Mouse (Mus musculus) liver, embryonic 16.5 days (tissue): ENCODE results near the gene Tnfaip8l2. TPM values are rescaled to one million over a fixed set of nuclear protein-coding genes. Genes with fewer than 3 reads are reported as not detected.

Experiments used
- ATAC-seq: fragments of 200-750 bp; cut with Nextera tagmentation; 2 replicates; pipeline ENCODE4 v1.8.0; 2017; ENCODE audit warnings: low read depth, mild to moderate bottlenecking, moderate number of reproducible peaks, moderate library complexity
- H3K27ac ChIP-seq: fragments of 300-500 bp; sonication (generic); 2 replicates; pipeline ENCODE4 v1.5.1; 2014; ENCODE audit warnings: mild to moderate bottlenecking, low read length
- H3K27me3 ChIP-seq: fragments of 300-500 bp; sonication (generic); 2 replicates; pipeline ENCODE4 v1.6.1; 2014; ENCODE audit warnings: low read depth, low read length, mixed read lengths; ENCODE audit not compliant: control insufficient read depth, insufficient read depth
- H3K36me3 ChIP-seq: fragments of 300-500 bp; sonication (generic); 2 replicates; pipeline ENCODE4 v1.6.1; 2014; ENCODE audit warnings: mild to moderate bottlenecking; ENCODE audit not compliant: control insufficient read depth, insufficient read depth
- H3K4me1 ChIP-seq: fragments of 300-500 bp; sonication (generic); 2 replicates; pipeline ENCODE4 v1.6.1; 2014; ENCODE audit warnings: low read depth, low read length, mixed read lengths; ENCODE audit not compliant: control insufficient read depth
- H3K4me2 ChIP-seq: fragments of 300-500 bp; sonication (generic); 2 replicates; pipeline ENCODE4 v1.6.1; 2014; ENCODE audit warnings: low read depth, low read length, mixed read lengths
- H3K4me3 ChIP-seq: fragments of 300-500 bp; sonication (generic); 2 replicates; pipeline ENCODE4 v1.5.1; 2014; ENCODE audit warnings: low read depth, mild to moderate bottlenecking, low read length
- H3K9ac ChIP-seq: fragments of 300-500 bp; sonication (generic); 2 replicates; pipeline ENCODE4 v1.6.1; 2014; ENCODE audit warnings: low read depth, low read length
- H3K9me3 ChIP-seq: fragments of 300-500 bp; sonication (generic); replicated peaks from 2 replicates; pipeline ENCODE4 v1.6.1; 2016; ENCODE audit warnings: low read length; ENCODE audit not compliant: control insufficient read depth
- WGBS: fragments of 180-500 bp; shearing (Covaris S2); extraction: QIAGEN DNeasy Blood & Tissue Kit; methylation state at CpG from one replicate; pipeline ENCODE4 v1.1.7; 2014; ENCODE audit not compliant: insufficient replicate concordance; 5-methylcytosine and 5-hydroxymethylcytosine counted together
- polyA plus RNA-seq: library from polyadenylated mRNA; unstranded; fragments of >200 nt; fragmentation: Nextera tagmentation; extraction: Ambion mirVana; gene quantifications from 2 replicates; pipeline ENCODE4 v1.2.1, GENCODE M21; 2015

The Tnfaip8l2 gene
- 9.3 and 9.6 TPM in 2 replicates for polyA plus RNA-seq

DNA sequence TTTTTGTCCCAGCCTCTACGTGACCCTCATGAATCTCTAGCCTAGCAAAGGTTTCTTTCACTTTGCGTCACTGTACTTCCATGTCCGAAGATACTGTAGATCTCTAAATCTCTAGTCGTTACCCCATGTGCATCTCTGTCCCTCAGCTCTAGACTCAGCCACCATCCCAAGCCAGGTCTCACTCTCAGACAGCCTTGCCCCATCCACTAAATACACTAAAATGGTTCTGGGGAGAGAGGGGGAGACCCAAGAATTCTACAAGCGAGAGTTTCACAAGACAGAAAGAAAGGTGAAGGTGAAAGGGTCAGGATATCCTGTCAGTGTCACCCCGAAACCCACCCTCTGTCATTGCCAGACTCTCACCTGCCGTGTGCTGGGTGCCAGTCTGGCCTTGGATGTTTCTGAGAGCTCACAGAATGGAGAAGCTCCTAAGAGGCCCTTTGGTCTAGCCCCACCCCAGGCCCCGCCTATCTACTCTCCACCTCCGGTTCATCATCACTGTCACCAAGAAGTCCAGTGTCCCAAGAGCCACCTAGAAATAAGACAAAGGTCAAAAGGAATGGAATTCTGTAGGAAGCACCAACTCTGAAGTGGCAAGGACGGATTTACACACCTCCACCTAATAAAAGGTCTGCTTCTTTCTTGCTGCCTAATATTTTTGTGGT is at the start of gene Tnfaip8l2:
Gene Tnfaip8l2, minus strand, starts transcription at position 409 of the 665 bp plus-strand sequence.
- 47% methylated on average over 10 of the region's 10 CpGs for WGBS
- H3K9ac ChIP-seq, result no peak within 1 kb of the TSS
- H3K27ac ChIP-seq, result peak within 1 kb of the TSS; percentile 66
- H3K4me3 ChIP-seq, result peak within 1 kb of the TSS; percentile 39
- ATAC-seq, result peak; percentile 70
- no peaks in the 10 kb centered on the region for H3K27me3 ChIP-seq
- peaks cover 9% of the 10 kb centered on the region for H3K4me1 ChIP-seq
- H3K4me2 ChIP-seq, result peak within 1 kb of the TSS; percentile 22
- H3K36me3 ChIP-seq, result no peaks in the 10 kb centered on the region
- no peaks in the 10 kb centered on the region for H3K9me3 ChIP-seq

DNA sequence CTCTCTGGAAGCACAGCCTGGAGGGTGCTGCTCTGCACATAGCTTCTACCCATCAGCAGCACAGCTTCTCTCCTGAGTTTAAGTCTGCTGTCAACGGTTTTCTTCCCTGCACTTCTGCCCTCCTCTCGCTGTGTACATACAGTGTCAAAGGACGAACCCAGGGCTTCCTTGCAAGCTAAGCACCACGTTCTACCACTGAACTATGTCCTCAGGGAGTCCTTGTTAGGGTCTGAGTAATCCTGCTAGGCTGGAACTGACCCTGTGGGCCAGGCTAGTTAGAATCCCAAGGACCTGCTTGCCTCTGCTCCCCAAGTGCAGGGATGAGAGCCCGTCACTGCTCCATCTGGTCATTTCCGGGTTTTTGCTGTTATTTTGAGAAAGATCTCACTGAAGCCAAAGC is 44.7 kb upstream of the Tnfaip8l2 start:
- Histone ChIP-seq H3K27ac (no peak overlapping the region), H3K9ac (no peak overlapping the region), H3K27me3 (no peaks in the 10 kb centered on the region), H3K36me3 (peaks cover 68% of the 10 kb centered on the region), H3K4me1 (no peaks in the 10 kb centered on the region), H3K4me3 (no peak overlapping the region), H3K9me3 (no peaks in the 10 kb centered on the region), H3K4me2 (no peak overlapping the region)
- WGBS, result 89% methylated on average over 6 of the region's 6 CpGs
- no peak for ATAC-seq

GRCm38 (mm10) chr3:95186100-95186499 is 43.9 kb upstream of the Tnfaip8l2 start:
- Histone ChIP-seq H3K36me3 (peaks cover 68% of the 10 kb centered on the region), H3K4me1 (no peaks in the 10 kb centered on the region), H3K27me3 (no peaks in the 10 kb centered on the region), H3K9ac (no peak overlapping the region), H3K27ac (no peak overlapping the region), H3K4me3 (no peak overlapping the region), H3K9me3 (no peaks in the 10 kb centered on the region), H3K4me2 (no peak overlapping the region)
- WGBS, result 86% methylated on average over 2 of the region's 2 CpGs
- no peak for ATAC-seq

GRCm38 (mm10) chr3:95184796-95185577 is 42.8 kb upstream of the Tnfaip8l2 start:
- no peak for ATAC-seq
- Histone ChIP-seq H3K4me3 (no peak overlapping the region), H3K27ac (no peak overlapping the region), H3K36me3 (peaks cover 63% of the 10 kb centered on the region), H3K9ac (no peak overlapping the region), H3K4me1 (no peaks in the 10 kb centered on the region), H3K4me2 (no peak overlapping the region), H3K9me3 (no peaks in the 10 kb centered on the region), H3K27me3 (no peaks in the 10 kb centered on the region)
- 78% methylated on average over 9 of the region's 9 CpGs for WGBS

DNA sequence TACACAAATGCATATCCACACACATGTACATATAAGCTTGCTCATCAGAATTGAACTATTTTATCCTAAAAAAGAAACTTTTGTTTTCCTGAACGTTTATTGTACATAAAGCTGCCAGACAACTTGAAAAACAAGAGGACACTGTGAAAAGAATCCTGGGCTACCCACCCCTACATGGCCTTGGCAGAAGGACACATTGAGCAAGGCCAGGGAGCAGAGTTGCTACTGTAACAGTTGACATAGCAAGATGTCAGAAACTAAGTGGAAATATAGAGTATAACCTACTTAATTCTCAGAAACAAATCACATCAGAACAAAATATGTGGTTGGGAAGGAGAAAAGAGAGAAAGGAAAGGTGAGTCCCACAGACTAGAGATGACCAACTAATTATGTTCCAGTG is 39.7 kb upstream of the Tnfaip8l2 start:
- Histone ChIP-seq H3K4me2 (no peak overlapping the region), H3K9ac (no peak overlapping the region), H3K9me3 (no peaks in the 10 kb centered on the region), H3K27ac (no peak overlapping the region), H3K4me1 (no peaks in the 10 kb centered on the region), H3K27me3 (no peaks in the 10 kb centered on the region), H3K4me3 (no peak overlapping the region), H3K36me3 (peaks cover 35% of the 10 kb centered on the region)
- no peak for ATAC-seq
- WGBS, result 49% methylated on average over 1 of the region's 1 CpGs

DNA sequence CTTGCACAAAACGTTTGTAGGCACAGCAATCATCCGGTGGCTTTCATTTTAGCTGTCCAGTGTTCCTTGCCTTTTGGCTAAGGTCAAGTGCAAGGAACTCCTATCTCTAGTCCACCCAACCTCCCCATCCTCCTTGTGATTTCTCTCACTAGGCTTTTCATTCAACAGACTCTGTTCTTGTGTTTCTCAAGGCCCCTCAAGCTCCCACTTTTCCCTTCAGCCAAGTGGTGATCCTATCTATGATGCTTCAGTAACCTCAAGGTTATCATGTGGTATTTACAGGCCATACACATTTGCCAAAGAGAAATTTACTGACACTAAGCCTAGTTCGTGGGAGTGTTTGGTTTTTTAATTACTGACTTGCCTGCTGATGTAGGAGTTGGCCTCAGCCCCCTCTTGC is 37.7 kb upstream of the Tnfaip8l2 start:
- H3K27ac ChIP-seq, result no peak overlapping the region
- H3K36me3 ChIP-seq, result peaks cover 19% of the 10 kb centered on the region
- peaks cover 3% of the 10 kb centered on the region; the same call in 1 of the 2 replicates for H3K27me3 ChIP-seq
- H3K9ac ChIP-seq, result no peak overlapping the region
- H3K4me2 ChIP-seq, result no peak overlapping the region
- no peaks in the 10 kb centered on the region for H3K9me3 ChIP-seq
- no peaks in the 10 kb centered on the region for H3K4me1 ChIP-seq
- no peak for ATAC-seq
- H3K4me3 ChIP-seq, result no peak overlapping the region
- 55% methylated on average over 3 of the region's 3 CpGs for WGBS

GRCm38 (mm10) chr3:95178948-95179347 is 36.8 kb upstream of the Tnfaip8l2 start:
- no peak overlapping the region for H3K4me3 ChIP-seq
- H3K36me3 ChIP-seq, result peaks cover 9% of the 10 kb centered on the region
- no peak for ATAC-seq
- H3K9ac ChIP-seq, result no peak overlapping the region
- no peak overlapping the region for H3K27ac ChIP-seq
- peaks cover 2% of the 10 kb centered on the region for H3K4me1 ChIP-seq
- H3K27me3 ChIP-seq, result peaks cover 8% of the 10 kb centered on the region
- no peak overlapping the region for H3K4me2 ChIP-seq
- no peaks in the 10 kb centered on the region for H3K9me3 ChIP-seq
- 65% methylated on average over 5 of the region's 5 CpGs for WGBS

GRCm38 (mm10) chr3:95177583-95177982 is 35.4 kb upstream of the Tnfaip8l2 start:
- Histone ChIP-seq H3K27ac (no peak overlapping the region), H3K9ac (no peak overlapping the region), H3K9me3 (no peaks in the 10 kb centered on the region), H3K36me3 (peaks cover 3% of the 10 kb centered on the region; the same call in 1 of the 2 replicates), H3K4me1 (peaks cover 7% of the 10 kb centered on the region), H3K27me3 (peaks cover 22% of the 10 kb centered on the region), H3K4me2 (no peak overlapping the region), H3K4me3 (no peak overlapping the region)
- WGBS, result 66% methylated on average over 6 of the region's 6 CpGs
- no peak for ATAC-seq

DNA sequence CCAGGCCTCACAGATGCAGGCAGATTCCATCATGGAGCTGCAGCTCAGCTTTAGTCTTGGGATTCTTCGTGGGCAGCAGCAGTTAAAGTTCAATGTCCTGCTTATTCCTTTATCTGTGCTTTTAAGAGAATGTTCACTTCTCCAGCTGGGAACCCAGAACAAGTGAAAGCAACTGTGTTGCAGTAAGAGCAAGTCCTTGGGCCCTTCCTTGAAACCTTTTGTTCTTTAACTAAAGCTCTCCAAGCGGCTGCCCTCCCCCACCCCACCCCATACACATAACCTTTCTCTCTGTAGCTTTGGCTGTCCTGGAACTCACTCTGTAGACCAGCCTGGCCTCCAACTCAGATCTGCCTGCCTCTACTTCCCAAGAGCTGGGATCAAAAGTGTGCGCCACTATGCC is 34.3 kb upstream of the Tnfaip8l2 start:
- H3K4me1 ChIP-seq, result peaks cover 7% of the 10 kb centered on the region
- 56% methylated on average over 3 of the region's 3 CpGs for WGBS
- H3K27me3 ChIP-seq, result peaks cover 32% of the 10 kb centered on the region

More for the DNA sequence above, 34.3 kb upstream of the Tnfaip8l2 start:
- Histone ChIP-seq H3K9me3 (no peaks in the 10 kb centered on the region), H3K36me3 (no peaks in the 10 kb centered on the region), H3K9ac (no peak overlapping the region), H3K4me3 (no peak overlapping the region), H3K4me2 (no peak overlapping the region), H3K27ac (no peak overlapping the region)
- ATAC-seq, result no peak
